Mouse (Mus musculus) erythroblast, adult 5-6 weeks (primary cell): ENCODE data around the gene Ptger1. TPM values are rescaled to one million over a fixed set of nuclear protein-coding genes. Genes with fewer than 3 reads are reported as not detected.

Source experiments
- ATAC-seq: replicated peaks from 2 replicates; pipeline ENCODE4 v1.8.0; 2016; ENCODE audit warnings: moderate number of reproducible peaks, mild to moderate bottlenecking, moderate TSS enrichment, inconsistent platforms; ENCODE audit not compliant: poor library complexity, low FRiP score, severe bottlenecking
- total RNA-seq, 2 experiments: library from RNA; stranded (forward) in 1 of 2; stranded (reverse) in 1 of 2; fragments of 150-400 nt in 1 of 2; fragments of 200-764, 138-1000 nt in 1 of 2; gene quantifications; 2 replicates each; pipeline versions ENCODE4 v1.2.3 to v1.2.4; 2015 to 2017; ENCODE audit warnings: low replicate concordance in 2 of 2

Ptger1 gene
- total RNA-seq, 2 experiments from 2014 or later, result 0.60 TPM; not detected in 1

DNA sequence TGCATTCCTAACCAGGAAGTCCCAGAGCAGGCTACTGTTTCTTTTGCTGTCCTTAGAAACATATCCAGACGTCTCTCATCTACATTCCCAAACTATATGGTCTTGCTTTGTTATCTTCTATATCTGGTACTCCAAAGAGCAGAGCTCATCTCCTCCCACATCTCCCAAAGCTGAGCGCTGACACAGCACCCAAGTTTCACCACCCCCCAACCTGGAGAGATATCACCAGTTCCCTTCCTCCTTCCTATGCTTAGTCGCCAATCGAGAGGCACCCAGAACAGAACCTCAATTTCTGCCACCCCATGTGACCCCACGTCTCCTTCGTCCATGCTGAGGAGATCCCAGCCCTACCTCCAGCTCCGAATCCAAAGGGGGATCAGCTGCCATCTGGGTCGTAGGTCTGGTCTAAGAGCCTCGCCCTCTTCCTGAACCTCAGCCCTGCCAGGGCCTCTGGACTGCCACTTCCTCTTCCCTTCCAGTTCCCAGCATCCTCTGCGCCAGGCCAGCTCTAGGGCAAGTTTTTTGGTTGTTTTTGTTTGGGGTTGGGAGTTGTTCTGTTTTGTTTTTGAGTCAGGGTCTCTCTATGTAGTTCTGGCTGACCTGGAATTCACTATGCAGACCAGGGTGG is 27.2 kb downstream of the Ptger1 start:
- ATAC-seq, result no peak

DNA sequence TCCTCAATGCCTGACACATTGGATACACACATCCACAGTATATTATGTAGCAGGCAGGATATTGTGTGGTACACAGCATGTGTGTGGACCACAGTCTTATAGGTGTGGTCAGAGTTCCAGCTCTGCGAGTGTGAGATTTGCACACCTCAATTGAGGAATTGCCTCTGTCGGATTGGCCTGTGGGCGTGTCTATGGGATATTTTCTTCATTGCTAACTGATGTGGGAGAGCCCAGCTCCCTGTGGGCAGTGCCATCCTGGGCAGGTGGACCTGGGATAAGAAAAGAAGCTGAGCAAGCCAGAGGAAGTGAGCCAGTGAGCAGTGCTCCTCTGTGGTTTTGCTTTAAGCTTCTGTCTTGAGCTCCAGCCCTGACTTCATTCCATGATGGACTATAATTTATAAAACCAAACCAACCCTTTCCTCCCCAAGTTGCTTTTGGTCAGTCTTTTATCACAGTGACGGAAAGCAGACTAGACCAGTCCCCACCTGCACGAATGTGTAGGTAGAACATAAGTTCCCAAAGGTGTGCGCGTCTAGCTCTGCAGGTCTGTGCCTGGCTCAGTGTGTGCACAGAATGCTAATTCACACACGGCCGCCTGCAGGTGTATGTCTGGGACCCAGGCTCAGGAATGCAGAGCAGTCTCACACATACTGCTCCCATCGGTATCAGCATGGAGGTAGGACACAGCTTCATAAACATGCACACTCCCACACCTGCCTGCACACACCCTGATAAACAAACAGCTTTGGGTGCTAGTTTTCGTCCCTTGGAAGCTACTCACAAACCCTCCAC is 28.1 kb downstream of the Ptger1 start:
- ATAC-seq, result no peak

DNA sequence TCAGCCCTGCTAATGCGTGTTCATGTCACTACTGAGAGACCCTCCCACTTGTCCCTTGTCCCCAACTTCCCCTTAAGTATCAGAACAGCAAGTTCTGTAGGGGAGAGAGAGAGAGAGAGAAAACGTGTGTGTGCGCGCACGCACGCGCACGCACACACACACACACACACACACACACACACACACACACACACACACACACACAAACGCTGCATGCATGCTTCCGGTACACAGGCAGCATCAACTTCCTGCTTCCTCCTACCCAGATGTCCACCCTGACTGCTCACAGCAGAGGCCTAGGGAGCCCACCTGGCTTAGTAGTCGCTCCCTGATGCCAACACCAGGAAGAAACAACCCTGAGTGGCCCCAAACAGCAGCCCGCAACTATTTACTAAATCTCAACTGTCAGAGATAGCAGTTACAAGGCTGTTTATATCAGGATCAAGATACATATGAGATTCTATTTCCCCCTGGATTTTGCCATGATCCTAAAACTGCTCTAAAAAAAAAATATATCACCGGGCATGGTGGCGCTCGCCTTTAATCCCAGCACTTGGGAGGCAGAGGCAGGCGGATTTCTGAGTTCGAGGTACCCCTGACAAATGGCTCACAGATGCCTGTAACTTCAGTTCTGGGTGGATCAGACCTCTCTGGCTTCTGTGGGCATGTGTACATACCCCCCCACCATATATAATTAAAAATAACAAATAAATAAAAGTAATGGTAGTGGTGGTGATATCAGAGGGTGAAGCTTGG is 29.1 kb downstream of the Ptger1 start:
- no peak for ATAC-seq

DNA sequence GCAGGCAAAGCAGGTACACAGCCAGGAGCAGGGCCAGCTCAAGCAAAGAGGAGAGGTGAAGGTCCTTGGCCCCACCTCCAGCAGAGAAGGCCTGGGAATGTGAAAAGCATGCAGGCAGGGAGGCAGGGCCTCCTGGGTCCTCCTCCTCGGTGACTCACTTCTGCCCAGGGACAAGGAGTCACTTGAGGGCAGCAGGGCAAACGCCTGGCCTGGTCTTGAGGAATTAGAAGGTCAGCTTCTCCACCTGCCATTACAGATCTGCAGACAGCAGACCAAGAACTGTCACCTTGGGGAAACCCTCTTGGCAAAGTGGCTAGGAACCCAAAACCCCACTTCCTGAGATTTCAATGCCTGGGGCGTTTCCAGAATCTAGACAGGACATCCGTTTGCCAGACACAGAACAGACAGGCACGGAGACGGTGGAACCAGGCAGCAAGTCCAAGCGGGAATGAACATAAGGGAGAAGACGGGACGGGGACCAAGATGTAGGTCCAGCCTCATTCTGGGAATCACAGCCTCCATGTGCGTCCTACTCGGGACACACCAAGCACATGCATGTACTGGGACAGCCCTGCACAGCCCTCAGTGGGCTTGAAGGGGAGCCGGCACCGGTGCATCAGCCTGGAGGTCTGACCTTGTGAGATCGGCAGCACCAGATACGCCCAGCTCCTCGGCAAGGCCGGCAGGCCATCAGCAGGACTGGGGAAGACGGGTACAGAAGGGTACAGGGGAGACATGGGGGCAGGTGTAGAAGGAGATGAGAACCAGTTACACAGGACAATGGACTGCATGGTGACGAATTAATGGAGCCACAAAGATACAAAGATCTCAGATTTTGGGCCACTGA is 31.1 kb downstream of the Ptger1 start:
- no peak for ATAC-seq

DNA sequence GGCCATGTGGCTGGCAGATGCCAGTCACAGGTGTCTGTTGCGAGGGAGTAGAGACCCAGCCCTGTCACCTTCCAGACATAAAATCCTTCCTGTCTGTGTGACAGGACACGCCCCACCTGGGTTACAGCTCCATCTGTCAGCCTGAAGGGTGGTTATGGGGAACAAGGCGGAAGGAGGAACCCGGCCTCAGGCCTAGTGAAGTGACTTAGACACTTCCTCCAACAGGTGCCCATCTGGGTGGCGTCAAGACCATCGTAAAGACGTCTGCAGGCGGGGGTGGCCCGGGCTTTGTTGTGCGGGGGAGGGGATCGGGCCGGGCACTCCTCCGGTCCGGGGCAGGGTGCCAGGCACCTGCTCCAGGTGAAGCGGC is 31.8 kb downstream of the Ptger1 start:
- peak; percentile 62 for ATAC-seq

DNA sequence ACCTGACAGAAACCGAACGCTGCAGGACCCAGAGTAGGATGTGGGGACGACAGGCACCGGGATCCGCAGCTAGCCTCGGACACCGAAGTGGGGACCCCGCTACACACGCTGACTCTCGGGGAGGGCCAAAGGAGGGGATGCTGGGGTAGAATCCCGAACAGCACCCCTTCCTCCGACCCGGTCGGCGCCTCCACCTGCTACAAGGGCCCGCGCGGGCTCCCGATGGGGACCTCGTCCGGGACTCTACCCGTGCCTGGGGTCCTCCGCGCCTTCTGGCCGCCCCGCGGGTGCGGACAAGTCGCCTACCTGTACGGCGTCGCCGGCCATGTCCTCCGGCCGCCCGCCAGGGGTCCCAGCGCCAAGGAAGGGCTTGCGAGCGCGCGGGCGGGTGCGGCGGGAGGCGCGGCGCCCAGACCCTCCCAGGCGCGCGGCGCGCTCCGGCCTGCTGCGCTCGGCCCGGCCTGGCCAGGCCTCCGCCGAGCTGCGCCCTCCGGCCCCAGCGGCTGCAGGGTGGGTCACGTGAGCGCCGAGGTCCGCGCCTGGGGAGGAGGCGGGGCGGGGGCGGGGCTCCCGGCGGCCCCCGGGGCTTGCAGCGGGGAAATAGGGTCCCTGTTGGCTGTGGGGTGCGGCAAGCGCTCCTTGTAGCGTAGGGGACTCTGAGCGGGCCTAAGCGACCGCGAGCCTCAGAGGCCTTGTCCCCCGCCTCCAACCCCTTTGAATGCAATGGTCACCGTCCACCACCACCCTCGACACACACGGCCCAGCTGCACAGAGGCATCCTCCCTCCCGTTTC is 32.4 kb downstream of the Ptger1 start, which contains the start of gene Pkn1:
Gene Pkn1, minus strand, starts transcription at position 519 of the 793 bp plus-strand sequence.
- ATAC-seq, result peak; percentile 82

DNA sequence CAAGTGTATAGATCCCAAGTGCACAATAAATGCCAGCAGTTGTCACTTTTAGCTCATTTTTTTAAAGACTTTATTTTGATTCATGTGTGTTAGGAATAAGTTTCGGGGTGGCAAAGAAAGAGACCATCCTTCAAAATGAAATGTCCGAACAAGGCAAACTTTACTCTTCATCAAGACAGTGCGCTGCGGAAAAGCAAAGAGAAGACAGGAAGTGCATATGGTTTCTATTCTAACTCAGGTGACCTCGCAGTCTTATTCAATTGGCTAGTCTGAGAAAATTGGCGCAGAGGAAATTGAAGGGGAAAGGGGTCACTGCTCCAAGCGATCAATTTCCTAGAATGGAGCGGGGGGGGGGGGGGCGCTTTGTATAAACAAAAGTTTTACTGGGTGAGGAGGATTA is 33.1 kb downstream of the Ptger1 start:
- no peak for ATAC-seq

- ATAC-seq, result no peak
Measured at GRCm38 (mm10) chr8:83700423-83701085, 34.1 kb downstream of the Ptger1 start.

- no peak for ATAC-seq
Measured at GRCm38 (mm10) chr8:83703426-83703825, 36.9 kb downstream of the Ptger1 start.

DNA sequence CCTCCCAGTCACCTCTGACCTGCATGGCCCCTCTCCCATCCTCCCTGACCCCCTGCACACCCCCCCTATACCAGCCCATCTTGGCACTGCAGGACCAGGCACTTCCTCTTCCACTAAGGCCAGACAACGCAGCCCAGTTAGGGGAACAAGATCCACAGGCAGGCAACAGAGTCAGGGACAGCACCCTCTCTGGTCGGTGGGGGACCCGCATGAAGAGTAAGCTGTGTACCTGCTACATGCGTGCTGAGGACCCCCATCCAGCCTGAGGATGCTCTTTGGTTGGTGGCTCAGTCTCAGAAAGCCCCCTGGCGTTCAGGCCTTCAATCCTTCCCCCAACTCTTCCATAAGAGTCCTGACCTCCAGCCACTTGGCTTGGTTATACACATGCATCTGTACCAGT is 39.9 kb downstream of the Ptger1 start:
- ATAC-seq, result no peak

- no peak for ATAC-seq
Measured at GRCm38 (mm10) chr8:83707554-83707953, 41.1 kb downstream of the Ptger1 start.

GRCm38 (mm10) chr8:83714676-83715030 is 48.2 kb downstream of the Ptger1 start:
- ATAC-seq, result peak; percentile 41

- ATAC-seq, result peak; percentile 96
Measured at GRCm38 (mm10) chr8:83715031-83715690, 48.7 kb downstream of the Ptger1 start, which contains the start of gene Ddx39. Gene Ddx39 (plus strand): TSS chr8:83715177.

- no peak for ATAC-seq
Measured at GRCm38 (mm10) chr8:83715771-83716170, 49.3 kb downstream of the Ptger1 start.

GRCm38 (mm10) chr8:83716563-83716962 is 50.1 kb downstream of the Ptger1 start:
- peak; percentile 52 for ATAC-seq

GRCm38 (mm10) chr8:83719048-83719447 is 52.6 kb downstream of the Ptger1 start:
- no peak for ATAC-seq

- ATAC-seq, result no peak
Measured at GRCm38 (mm10) chr8:83719693-83720092, 53.2 kb downstream of the Ptger1 start.

GRCm38 (mm10) chr8:83721405-83722025 is 55.0 kb downstream of the Ptger1 start:
- ATAC-seq, result no peak
